Mouse (Mus musculus): Measurements from ENCODE around the gene Gm14409.
"Not testable (repeated sequence)": the region's sequence is repeated elsewhere in the genome, so short reads cannot be mapped to it uniquely, and the experiment has no call there.

The Gm14409 gene

DNA sequence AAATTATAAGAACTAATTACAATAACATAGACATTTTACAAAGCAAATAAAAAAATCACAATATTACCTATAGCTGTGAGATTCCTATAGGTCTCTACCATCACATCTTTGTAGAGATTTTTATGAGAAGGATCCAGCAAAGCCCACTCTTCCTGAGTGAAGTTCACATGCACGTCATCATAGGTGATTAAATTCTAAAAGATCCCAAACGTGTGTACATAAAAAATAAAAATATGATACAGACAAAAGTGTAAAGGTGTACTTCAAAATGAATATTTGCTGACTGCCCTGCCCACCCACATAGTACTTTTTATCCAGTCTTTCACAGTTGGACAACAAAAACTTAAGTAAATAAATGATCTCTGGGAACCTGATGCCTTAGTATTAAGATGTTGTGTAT lies at the start of gene Gm14409:
TSS of gene Gm14409 (minus strand) at position 101 of the 400 bp plus-strand sequence.
- not testable (repeated sequence) for DNase-seq (ENCODE audit: low spot score)

DNA sequence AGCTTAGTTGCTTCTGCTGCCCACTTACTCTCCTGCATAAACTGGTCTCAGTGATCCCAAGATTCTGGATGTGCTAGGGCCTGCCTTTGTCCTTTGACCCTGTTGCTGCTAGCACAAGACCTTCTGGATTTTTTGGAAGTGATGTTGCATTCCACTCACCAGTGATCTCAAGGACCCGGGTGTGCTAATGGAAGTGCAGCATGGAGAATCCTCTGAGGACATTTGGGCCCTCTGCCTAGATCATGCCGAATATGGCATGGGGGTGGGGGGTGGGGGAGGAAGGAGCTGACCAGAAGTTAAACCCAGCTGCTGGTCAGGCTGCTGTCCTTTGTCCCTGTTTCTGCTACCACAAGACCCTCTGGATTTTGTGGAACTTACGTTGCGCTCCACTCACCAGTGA lies 42.8 kb upstream of the Gm14409 start:
- DNase-seq (ENCODE audit: low spot score): not testable (repeated sequence)

DNA sequence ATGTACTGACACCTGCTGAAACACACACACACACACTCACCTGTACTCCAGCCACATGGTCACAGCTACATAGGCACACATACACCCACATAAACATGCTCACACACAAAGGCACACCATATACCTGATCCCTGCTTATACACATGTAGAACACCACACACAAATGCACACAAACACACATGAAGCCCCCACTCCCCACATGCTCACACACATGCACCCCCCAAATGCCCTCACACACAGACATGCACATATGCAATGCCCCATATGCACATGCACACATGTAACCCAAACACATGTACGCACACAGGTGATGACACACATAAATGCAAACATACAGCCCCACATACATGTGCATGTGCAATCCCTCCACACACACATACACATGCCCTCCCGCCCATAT lies 38.1 kb upstream of the Gm14409 start:
- DNase-seq (ENCODE audit: low spot score): not testable (repeated sequence)

DNA sequence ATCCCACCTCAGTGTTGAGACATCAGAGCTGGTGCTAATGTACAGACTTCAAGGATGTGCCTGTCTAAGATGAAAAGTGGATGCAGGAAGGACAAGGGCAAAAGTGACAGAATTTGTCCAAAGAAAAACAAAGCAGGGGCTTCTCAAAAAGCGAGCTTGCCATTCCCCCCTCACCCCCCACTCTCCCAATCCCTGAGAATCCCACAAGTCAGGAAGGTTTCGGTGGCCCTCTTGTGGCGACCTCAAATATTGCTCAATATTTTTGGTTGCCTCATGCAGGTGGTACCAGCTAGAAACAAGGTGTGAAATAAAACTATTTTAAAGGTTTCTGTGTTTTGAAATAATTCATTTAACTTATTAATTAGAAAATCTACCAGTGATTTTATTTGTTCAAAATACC lies 16.9 kb upstream of the Gm14409 start:
- peak; percentile 4 for DNase-seq (ENCODE audit: low spot score)

DNA sequence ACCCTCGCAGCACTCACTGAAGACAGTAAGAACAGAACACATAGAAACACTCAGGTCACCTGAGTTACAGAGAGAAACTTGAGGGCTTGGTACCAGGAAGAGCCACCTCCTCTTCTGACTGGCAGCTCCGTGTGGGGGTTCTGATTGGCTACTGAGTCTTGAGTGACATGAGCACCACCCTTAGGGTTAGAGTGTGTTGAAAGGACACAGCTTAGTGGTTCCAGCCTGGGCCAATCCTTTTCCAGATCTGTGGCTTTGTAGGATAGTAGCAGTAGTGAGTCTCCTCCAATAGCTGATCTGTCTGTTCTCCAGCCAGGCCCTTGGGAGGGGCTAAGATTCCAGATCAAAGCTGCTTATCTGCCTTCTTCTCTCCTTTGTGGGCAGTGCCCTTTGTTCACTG lies 10.9 kb upstream of the Gm14409 start:
- not testable (repeated sequence) for DNase-seq (ENCODE audit: low spot score)

DNA sequence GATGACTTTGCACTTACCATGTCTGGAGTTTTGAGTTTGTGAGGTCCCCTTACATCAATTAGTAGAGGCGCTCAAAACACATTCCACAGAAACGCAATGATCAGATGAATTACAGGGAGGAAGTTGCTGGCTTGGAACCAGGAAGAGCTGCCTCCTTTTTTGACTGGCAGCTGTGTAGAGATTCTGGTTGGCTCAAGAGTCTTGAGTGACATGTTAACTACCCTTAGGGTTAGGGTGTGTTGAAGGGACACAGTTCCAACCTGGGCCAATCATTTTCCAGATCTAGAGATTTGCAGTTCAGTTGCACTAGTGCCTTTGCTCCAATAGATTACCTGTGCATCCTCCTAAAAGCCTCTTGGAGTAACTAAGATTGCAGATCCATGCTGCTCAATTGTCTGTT lies 5.4 kb upstream of the Gm14409 start:
- DNase-seq (ENCODE audit: low spot score): not testable (repeated sequence)

DNA sequence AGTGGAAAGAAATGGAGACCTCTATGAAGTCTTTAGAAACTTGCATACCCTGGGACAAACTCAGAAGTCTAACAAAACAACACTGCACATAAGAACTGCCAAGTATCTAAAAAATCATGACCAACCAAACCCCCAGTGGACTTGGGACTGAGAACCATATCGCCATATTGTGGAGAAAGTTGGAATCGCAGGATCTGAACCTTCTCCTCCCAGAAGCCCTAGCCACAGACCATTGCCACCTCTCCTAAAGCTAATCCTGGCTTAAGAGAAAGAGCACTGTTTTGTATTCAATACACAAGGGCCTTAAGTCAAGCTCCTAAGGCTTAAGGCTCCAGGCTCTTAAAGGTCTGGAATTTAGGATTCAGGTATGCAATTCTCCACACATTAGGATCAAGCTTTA lies 19.4 kb downstream of the Gm14409 start:
- DNase-seq (ENCODE audit: low spot score): not testable (repeated sequence)

DNA sequence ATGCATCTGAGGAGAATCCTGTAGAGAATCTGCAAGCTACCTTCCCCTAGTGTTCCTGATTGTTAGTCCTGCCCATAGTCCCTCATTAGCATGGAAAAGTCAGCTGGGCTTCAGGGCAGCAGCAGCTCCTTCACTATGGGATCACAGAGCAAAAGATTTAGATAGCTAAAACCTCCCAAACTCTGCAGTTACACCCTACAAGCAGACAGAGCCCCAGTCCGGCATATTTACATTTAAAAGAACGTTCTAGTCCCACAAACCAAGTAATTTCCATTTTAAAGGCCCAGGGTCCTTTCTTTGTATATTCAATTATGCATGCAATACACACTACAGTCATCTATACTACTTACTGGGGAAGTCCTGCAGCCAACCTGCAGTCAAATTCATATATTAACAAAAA lies 36.4 kb downstream of the Gm14409 start:
- not testable (repeated sequence) for DNase-seq (ENCODE audit: low spot score)

All from MN1 (cell line).